Comparison of ENCODE assay signal across 8 mouse cellular contexts in the genomic region with DNA sequence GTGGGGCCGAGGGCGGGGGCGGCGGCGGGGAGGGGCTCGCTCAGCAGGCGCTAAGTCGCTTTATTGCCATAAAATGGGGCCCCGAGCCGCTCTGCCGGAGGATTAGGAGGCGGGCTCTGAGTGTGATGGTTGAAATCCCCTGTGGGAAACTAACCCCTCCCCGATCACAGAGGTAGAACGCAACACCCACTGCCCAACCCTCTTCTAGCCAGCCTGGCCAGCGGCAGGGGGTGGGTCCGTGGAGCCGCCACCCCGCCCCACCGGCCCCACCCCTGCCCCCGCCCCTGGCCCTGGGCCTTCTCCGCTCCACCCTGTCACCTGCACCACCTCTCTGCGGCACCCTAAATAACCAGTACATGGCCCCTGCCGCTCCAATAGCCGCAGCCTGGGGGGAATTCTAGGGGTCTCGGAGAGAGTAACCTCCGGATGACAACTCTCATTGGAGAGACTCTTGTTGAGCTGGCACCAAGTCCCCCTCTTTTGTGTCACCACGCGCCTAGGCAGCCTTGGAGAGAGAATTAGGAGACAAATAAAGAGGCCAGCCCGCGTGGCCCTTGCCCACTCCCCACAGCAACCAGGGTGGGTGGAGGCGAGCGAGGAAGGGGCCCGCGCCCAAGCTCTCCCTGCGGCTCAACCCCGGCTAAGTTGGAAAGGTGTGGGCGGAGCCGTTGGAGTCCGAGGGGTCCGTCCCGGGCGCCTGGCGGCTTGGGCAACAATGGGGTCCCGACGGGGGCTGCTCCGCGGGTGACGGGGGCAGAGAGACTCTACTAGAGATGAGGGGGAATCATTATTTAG. TPM values are rescaled to one million over a fixed set of nuclear protein-coding genes. Genes with fewer than 3 reads are reported as not detected.
DNase-seq lines count a peak whose midpoint lies in the region; ATAC-seq and TF ChIP-seq lines count a peak whose summit lies in the region.

No protein-coding gene starts in this region.

- under 1% methylated on average over 48 of the region's 48 CpGs for WGBS in hindbrain, embryonic 10.5 days
- WGBS in lung, embryonic 16.5 days: 0% methylated on average over 43 of the region's 48 CpGs
- WGBS in thymus, adult 2 months: under 1% methylated on average over 45 of the region's 48 CpGs

- H3K36me3 ChIP-seq in hindbrain, embryonic 10.5 days: no peaks in the 10 kb centered on the region
- no peaks in the 10 kb centered on the region for H3K36me3 ChIP-seq in lung, embryonic 16.5 days (ENCODE audit: control insufficient read depth, insufficient read depth, low read length)
- no peaks in the 10 kb centered on the region for H3K36me3 ChIP-seq in thymus, adult 2 months (ENCODE audit: control insufficient read depth, insufficient read depth, low read length)

- peak overlapping the region; percentile 69 for H3K4me3 ChIP-seq in hindbrain, embryonic 10.5 days
- peak overlapping the region; percentile 73 for H3K4me3 ChIP-seq in lung, embryonic 16.5 days (ENCODE audit: low read length)
- peak overlapping the region; percentile 36 for H3K4me3 ChIP-seq in thymus, adult 2 months (ENCODE audit: control insufficient read depth, insufficient read depth, low read length)

- DNase-seq in Muller cell, postnatal 12 days (ENCODE audit: inconsistent ontology term): peak; percentile 73
- peak; percentile 77 for DNase-seq in cerebellum, adult 9-10 months
- peak; percentile 64 to 69 for DNase-seq in frontal cortex, postnatal 10 days (ENCODE audit: low spot score in 2 of 2)
- peak; percentile 85 for DNase-seq in hindbrain, embryonic 10.5 days (ENCODE audit: low spot score)
- DNase-seq in layer of hippocampus, postnatal 10 days (ENCODE audit: low spot score in 2 of 2): peak; percentile 65 to 72
- DNase-seq in ovary, adult 18-20 months (ENCODE audit: low spot score): peak; percentile 60
- DNase-seq in thymus, adult 2 months: peak; percentile 23

- H3K9me3 ChIP-seq in hindbrain, embryonic 10.5 days: peaks cover under 1% of the 10 kb centered on the region
- H3K9me3 ChIP-seq in lung, embryonic 16.5 days (ENCODE audit: control insufficient read depth, low read length): no peaks in the 10 kb centered on the region

- TF ChIP-seq CTCF in thymus, adult 2 months (IDR thresholded peaks at IDR 0.05; ENCODE audit: borderline replicate concordance, control insufficient read depth, extremely low read depth, insufficient read depth, low read length, poor library complexity): no peak

- peak overlapping the region; percentile 95 for H3K27ac ChIP-seq in hindbrain, embryonic 10.5 days
- H3K27ac ChIP-seq in lung, embryonic 16.5 days (ENCODE audit: low read length): peak overlapping the region; percentile 94
- no peak overlapping the region for H3K27ac ChIP-seq in thymus, adult 2 months (ENCODE audit: control insufficient read depth, insufficient read depth, low read length)

- no peak for TF ChIP-seq POLR2A in thymus, adult 2 months (IDR thresholded peaks at IDR 0.05; ENCODE audit: control insufficient read depth, extremely low read depth, insufficient read depth, low read length, poor library complexity)

- H3K9ac ChIP-seq in lung, embryonic 16.5 days (ENCODE audit: low read length): peak overlapping the region; percentile 73

- peaks cover 41% of the 10 kb centered on the region for H3K4me1 ChIP-seq in hindbrain, embryonic 10.5 days (replicated peaks)
- peaks cover 12% of the 10 kb centered on the region for H3K4me1 ChIP-seq in lung, embryonic 16.5 days (replicated peaks; ENCODE audit: control insufficient read depth, insufficient read depth, low read length)
- 0 out of 2 replicates have a peak, but pooled peaks cover 5% of the 10 kb centered on the region for H3K4me1 ChIP-seq in thymus, adult 2 months (replicated peaks; ENCODE audit: control insufficient read depth, insufficient read depth, low read length)

- peak overlapping the region; percentile 96 for H3K4me2 ChIP-seq in lung, embryonic 16.5 days (ENCODE audit: low read depth, low read length)

- ATAC-seq in lung, embryonic 16.5 days (ENCODE audit: low read depth): peak; percentile 90

- peaks cover 22% of the 10 kb centered on the region for H3K27me3 ChIP-seq in hindbrain, embryonic 10.5 days (ENCODE audit: insufficient read depth, poor library complexity, severe bottlenecking)
- H3K27me3 ChIP-seq in lung, embryonic 16.5 days (ENCODE audit: control insufficient read depth, insufficient read depth, low read depth, low read length): no peaks in the 10 kb centered on the region
- H3K27me3 ChIP-seq in thymus, adult 2 months (ENCODE audit: control insufficient read depth, insufficient read depth, low read length): peaks cover 20% of the 10 kb centered on the region

RNA-seq across cellular contexts. Expression of gene Klf12, which starts 0.6 kb away (rescaled TPM):
- 12.4 and 19.8 TPM in 2 replicates for polyA plus RNA-seq in hindbrain, embryonic 10.5 days (2016; fragmentation: Nextera tagmentation; extraction: Ambion mirVana)
- total RNA-seq in layer of hippocampus, postnatal 10 days (2021): 10 to 100 TPM; 36.1 to 39.5 TPM
- 10.3 and 10.8 TPM in 2 replicates for polyA plus RNA-seq in lung, embryonic 16.5 days (2015; fragmentation: Nextera tagmentation; extraction: Ambion mirVana)
- 1.6 TPM in 2 replicates for polyA plus RNA-seq in thymus, adult 2 months (2012; rRNA removed)

Comparison
In these comparisons a context has a peak if more than half of its experiments do, and no peak if none do; other contexts are left out.
1. DNase-seq: peak in every context shown above with its lines; median percentile 85 in hindbrain, embryonic 10.5 days; 77 in cerebellum, adult 9-10 months; 73 in Muller cell, postnatal 12 days; 68 in layer of hippocampus, postnatal 10 days; 66 in frontal cortex, postnatal 10 days; 60 in ovary, adult 18-20 months; 23 in thymus, adult 2 months.